Mouse (Mus musculus) spleen, adult 2 months (tissue): ENCODE results near the gene Elovl2.

Experiments used
- CTCF ChIP-seq: fragments of 200-500 bp; IDR thresholded peaks from 2 replicates; pipeline ENCODE4 v1.5.1; 2011; ENCODE audit warnings: mild to moderate bottlenecking, inconsistent platforms; ENCODE audit not compliant: insufficient read depth, insufficient read length, insufficient replicate concordance; ENCODE audit errors: extremely low read depth
- POLR2A ChIP-seq: fragments of 200-500 bp; IDR thresholded peaks from 2 replicates; pipeline ENCODE4 v1.6.1; 2011; ENCODE audit warnings: low read depth, low read length, inconsistent platforms

DNA sequence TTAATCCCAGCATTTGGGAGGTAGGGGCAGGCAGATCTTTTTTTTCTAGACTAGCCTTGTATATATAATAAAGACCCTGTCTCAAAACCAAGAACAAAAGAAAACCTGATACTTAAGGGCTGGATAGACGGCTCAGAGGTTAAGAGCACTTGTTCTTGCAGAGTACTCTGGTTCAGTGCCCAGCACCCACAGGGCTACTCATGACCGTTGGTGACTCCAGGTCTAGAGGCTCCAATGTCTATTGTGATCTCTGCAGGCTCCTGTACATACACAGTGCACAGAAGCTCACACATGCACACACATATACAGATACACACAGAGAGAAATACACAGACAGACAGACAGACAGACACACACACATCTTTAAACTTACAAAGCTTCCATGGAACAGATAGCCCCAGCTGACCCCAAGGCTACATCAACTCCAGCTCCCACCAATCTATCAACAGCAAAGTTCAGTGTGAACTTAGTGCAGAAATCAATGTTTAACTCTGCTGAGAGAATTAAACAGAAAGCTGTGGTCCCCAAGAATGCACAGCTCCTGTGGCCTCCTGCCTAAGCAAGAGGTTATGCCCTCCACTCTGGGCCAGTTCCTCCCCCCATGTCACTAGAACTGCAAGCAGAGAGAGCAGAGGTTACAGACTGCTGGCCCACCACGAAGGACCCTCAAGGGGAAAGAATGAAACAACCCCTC lies 24.4 kb downstream of the Elovl2 start:
- TF ChIP-seq CTCF, result no peak
- TF ChIP-seq POLR2A, result no peak
